Mouse (Mus musculus) olfactory bulb, adult 2 months (tissue): ENCODE measurements at regions not wholly inside any gene's neighbourhood (a gene's known extent, or its start where the extent isn't known, plus 50 kb on each side); places are given as distances from the start of the nearest gene placed in this dataset.

Source experiments
- CTCF ChIP-seq: fragments of 200-500 bp; IDR thresholded peaks from 2 replicates; pipeline ENCODE4 v1.5.1; 2012; ENCODE audit warnings: low read depth, mild to moderate bottlenecking, low read length, moderate library complexity; ENCODE audit not compliant: insufficient read depth
- POLR2A ChIP-seq: fragments of 200-500 bp; IDR thresholded peaks from 2 replicates; pipeline ENCODE4 v1.6.1; 2012; ENCODE audit warnings: mild to moderate bottlenecking, low read depth, low read length, moderate library complexity; ENCODE audit not compliant: insufficient read depth

GRCm38 (mm10) chr14:105565827-105566226 lies 307.5 kb downstream of the Ndfip2 start:
- TF ChIP-seq POLR2A (no peak), CTCF (no peak)
